In the genomic region with DNA sequence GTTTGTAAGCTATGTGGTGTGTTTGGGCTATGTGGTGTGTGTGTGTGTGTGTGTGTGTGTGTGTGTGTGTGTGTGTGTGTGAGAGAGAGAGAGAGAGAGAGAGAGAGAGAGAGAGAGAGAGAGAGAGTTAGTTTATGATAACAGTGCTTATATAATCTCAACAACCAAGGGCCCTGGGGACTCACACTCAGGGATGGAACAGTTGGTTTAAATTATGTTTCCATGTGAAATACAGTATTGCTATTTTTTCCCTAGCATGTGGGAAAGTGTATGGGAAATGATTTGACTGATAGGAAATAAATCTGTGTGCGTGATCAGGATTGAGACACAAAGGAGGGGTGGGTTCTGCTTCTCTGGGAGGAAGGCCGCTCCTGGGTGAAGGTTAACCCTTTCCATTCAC, we compare ENCODE assay signal across 24 mouse cellular contexts.
DNase-seq lines count a peak whose midpoint lies in the region; ATAC-seq and TF ChIP-seq lines count a peak whose summit lies in the region.
"Had no signal": no experiment of that assay in that cellular context is flagged by ENCODE, and none has a peak within 500 bp of the region (broad histone marks: within the 10 kb centered on the region; RNA-seq: fewer than 3 reads in every experiment).

No protein-coding gene starts in this region.

- H3K27me3 ChIP-seq in embryonic facial prominence, embryonic 11.5 days (ENCODE audit: control insufficient read depth, insufficient read depth, low read length), result no peaks in the 10 kb centered on the region
- H3K27me3 ChIP-seq in embryonic facial prominence, embryonic 10.5 days (replicated peaks; ENCODE audit: low read depth, poor library complexity, severe bottlenecking), result no peaks in the 10 kb centered on the region
- H3K27me3 ChIP-seq in lung, embryonic 14.5 days (ENCODE audit: insufficient read depth, low read length), result no peaks in the 10 kb centered on the region
- H3K27me3 ChIP-seq: CH12.LX; embryonic facial prominence, embryonic 12.5 days; embryonic facial prominence, embryonic 15.5 days; forebrain, embryonic 12.5 days had no signal

- H3K9me3 ChIP-seq in embryonic facial prominence, embryonic 11.5 days (replicated peaks; ENCODE audit: control insufficient read depth, low read length), result no peaks in the 10 kb centered on the region
- H3K9me3 ChIP-seq in embryonic facial prominence, embryonic 10.5 days, result no peaks in the 10 kb centered on the region
- no peaks in the 10 kb centered on the region for H3K9me3 ChIP-seq in lung, embryonic 14.5 days (ENCODE audit: low read depth, low read length)
- H3K9me3 ChIP-seq: embryonic facial prominence, embryonic 12.5 days; embryonic facial prominence, embryonic 15.5 days; forebrain, embryonic 10.5 days; forebrain, embryonic 12.5 days; G1E had no signal

- DNase-seq in embryonic facial prominence, embryonic 11.5 days (ENCODE audit: low spot score), result peak; percentile 13
- DNase-seq in embryonic facial prominence, embryonic 10.5 days (ENCODE audit: low spot score), result no peak
- DNase-seq in lung, embryonic 14.5 days, result peak; percentile 10
- no peak for DNase-seq in lung, postnatal 10 days
- DNase-seq in frontal cortex, postnatal 10 days (ENCODE audit: low spot score in 2 of 2), result no peak
- DNase-seq: adrenal gland, adult 8-10 months; adrenal gland, postnatal 14 days; adrenal gland, postnatal 36 days; B cell, adult 2 months; cerebellum, adult 11-12 months; cerebellum, adult 2 months; cerebellum, adult 9-10 months; cerebellum, postnatal 10 days; cerebellum, postnatal 25 days had no signal

- H3K4me1 ChIP-seq in embryonic facial prominence, embryonic 11.5 days (ENCODE audit: control insufficient read depth, insufficient read depth, low read length), result no peaks in the 10 kb centered on the region
- H3K4me1 ChIP-seq in embryonic facial prominence, embryonic 10.5 days, result no peaks in the 10 kb centered on the region
- H3K4me1 ChIP-seq in lung, embryonic 14.5 days (ENCODE audit: insufficient read depth), result no peaks in the 10 kb centered on the region
- H3K4me1 ChIP-seq: embryonic facial prominence, embryonic 15.5 days; forebrain, embryonic 10.5 days; forebrain, embryonic 12.5 days had no signal

- H3K4me2 ChIP-seq in embryonic facial prominence, embryonic 11.5 days (ENCODE audit: low read depth, low read length), result no peak overlapping the region
- H3K4me2 ChIP-seq in lung, embryonic 14.5 days, result no peak overlapping the region
- H3K4me2 ChIP-seq: embryonic facial prominence, embryonic 12.5 days; embryonic facial prominence, embryonic 15.5 days; forebrain, embryonic 12.5 days had no signal

- TF ChIP-seq CTCF in lung, embryonic 14.5 days (IDR thresholded peaks at IDR 0.05; ENCODE audit: low read depth), result no peak

- no peak overlapping the region for H3K9ac ChIP-seq in embryonic facial prominence, embryonic 11.5 days (replicated peaks; ENCODE audit: low read length)
- H3K9ac ChIP-seq in lung, embryonic 14.5 days, result no peak overlapping the region
- H3K9ac ChIP-seq: embryonic facial prominence, embryonic 12.5 days; embryonic facial prominence, embryonic 15.5 days; forebrain, embryonic 12.5 days had no signal

- H3K27ac ChIP-seq in embryonic facial prominence, embryonic 11.5 days (replicated peaks; ENCODE audit: low read depth, low read length), result no peak overlapping the region
- no peak overlapping the region for H3K27ac ChIP-seq in embryonic facial prominence, embryonic 10.5 days (replicated peaks)
- H3K27ac ChIP-seq in lung, embryonic 14.5 days (ENCODE audit: low read depth), result no peak overlapping the region
- H3K27ac ChIP-seq: embryonic facial prominence, embryonic 12.5 days; embryonic facial prominence, embryonic 15.5 days; forebrain, embryonic 10.5 days; forebrain, embryonic 12.5 days had no signal

- H3K4me3 ChIP-seq in embryonic facial prominence, embryonic 11.5 days (ENCODE audit: low read depth, low read length), result no peak overlapping the region
- no peak overlapping the region for H3K4me3 ChIP-seq in embryonic facial prominence, embryonic 10.5 days
- H3K4me3 ChIP-seq in lung, embryonic 14.5 days (ENCODE audit: low read depth, low read length), result no peak overlapping the region
- H3K4me3 ChIP-seq: embryonic facial prominence, embryonic 12.5 days; embryonic facial prominence, embryonic 15.5 days; erythroblast, embryonic 14.5 days; forebrain, embryonic 10.5 days; forebrain, embryonic 12.5 days had no signal

- 45% methylated on average over 2 of the region's 2 CpGs for WGBS in embryonic facial prominence, embryonic 11.5 days
- WGBS in embryonic facial prominence, embryonic 10.5 days, result 49% methylated on average over 2 of the region's 2 CpGs
- WGBS in lung, embryonic 14.5 days, result 35% methylated on average over 2 of the region's 2 CpGs

- no peaks in the 10 kb centered on the region for H3K36me3 ChIP-seq in embryonic facial prominence, embryonic 11.5 days (replicated peaks; ENCODE audit: control insufficient read depth, insufficient read depth, low read depth, low read length)
- H3K36me3 ChIP-seq in embryonic facial prominence, embryonic 10.5 days (replicated peaks), result no peaks in the 10 kb centered on the region
- no peaks in the 10 kb centered on the region for H3K36me3 ChIP-seq in lung, embryonic 14.5 days (ENCODE audit: insufficient read depth)
- H3K36me3 ChIP-seq: embryonic facial prominence, embryonic 12.5 days; embryonic facial prominence, embryonic 15.5 days; forebrain, embryonic 10.5 days; forebrain, embryonic 12.5 days; G1E had no signal

- no peak for ATAC-seq in embryonic facial prominence, embryonic 11.5 days (replicated peaks; ENCODE audit: insufficient number of reproducible peaks, low FRiP score, low TSS enrichment, low read depth)
- no peak for ATAC-seq in lung, embryonic 14.5 days (ENCODE audit: insufficient read depth)
- ATAC-seq: CD4-positive, CD25-positive, alpha-beta regulatory T cell, adult 4 months; forebrain, embryonic 14.5 days; forebrain, embryonic 16.5 days had no signal

Comparison
In these comparisons a context has a peak if more than half of its experiments do, and no peak if none do; other contexts are left out.
1. DNase-seq: peak in embryonic facial prominence, embryonic 11.5 days (single experiment) and lung, embryonic 14.5 days (single experiment); none in embryonic facial prominence, embryonic 10.5 days (single experiment), lung, postnatal 10 days (single experiment) and frontal cortex, postnatal 10 days (0 of 2).